Mouse (Mus musculus) thymus, adult 2 months (tissue): ENCODE results near the gene Olfr914.

Experiments
- CTCF ChIP-seq: fragments of 200-500 bp; IDR thresholded peaks from 2 replicates; pipeline ENCODE4 v1.5.1; 2012; ENCODE audit warnings: mild to moderate bottlenecking, control low read depth, low read length, moderate library complexity, borderline replicate concordance; ENCODE audit not compliant: control insufficient read depth, poor library complexity, insufficient read depth; ENCODE audit errors: extremely low read depth
- POLR2A ChIP-seq: fragments of 200-500 bp; IDR thresholded peaks from 2 replicates; pipeline ENCODE4 v1.6.1; 2012; ENCODE audit warnings: mild to moderate bottlenecking, low read length, control low read depth, moderate library complexity; ENCODE audit not compliant: control insufficient read depth, poor library complexity, insufficient read depth; ENCODE audit errors: extremely low read depth

DNA sequence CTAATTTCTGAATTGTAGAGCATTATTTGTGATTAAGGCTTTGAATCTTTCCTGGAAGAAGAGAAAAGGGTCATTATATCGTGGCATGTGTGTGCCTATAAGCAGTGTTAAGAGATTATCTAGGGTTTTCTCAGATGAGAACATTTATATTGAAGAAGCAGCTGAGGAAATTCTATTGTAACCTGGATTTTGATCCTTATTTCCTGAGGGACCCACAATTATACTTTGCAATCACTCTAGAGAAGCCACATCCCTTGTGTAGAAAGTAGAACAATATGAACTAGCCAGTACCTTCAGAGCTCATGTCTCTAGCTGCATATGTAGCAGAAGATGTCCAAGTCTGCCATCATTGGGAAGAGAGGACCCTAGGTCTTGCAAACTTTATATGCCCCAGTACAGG lies 54.9 kb downstream of the Olfr914 start, which contains the start of gene Olfr916:
- no peak for TF ChIP-seq CTCF
- no peak for TF ChIP-seq POLR2A
